Mouse (Mus musculus): ENCODE data around the gene Ankrd33.
A peak's percentile ranks its signal among the peaks of the same experiment; 100 is the strongest.

Ankrd33 gene

DNA sequence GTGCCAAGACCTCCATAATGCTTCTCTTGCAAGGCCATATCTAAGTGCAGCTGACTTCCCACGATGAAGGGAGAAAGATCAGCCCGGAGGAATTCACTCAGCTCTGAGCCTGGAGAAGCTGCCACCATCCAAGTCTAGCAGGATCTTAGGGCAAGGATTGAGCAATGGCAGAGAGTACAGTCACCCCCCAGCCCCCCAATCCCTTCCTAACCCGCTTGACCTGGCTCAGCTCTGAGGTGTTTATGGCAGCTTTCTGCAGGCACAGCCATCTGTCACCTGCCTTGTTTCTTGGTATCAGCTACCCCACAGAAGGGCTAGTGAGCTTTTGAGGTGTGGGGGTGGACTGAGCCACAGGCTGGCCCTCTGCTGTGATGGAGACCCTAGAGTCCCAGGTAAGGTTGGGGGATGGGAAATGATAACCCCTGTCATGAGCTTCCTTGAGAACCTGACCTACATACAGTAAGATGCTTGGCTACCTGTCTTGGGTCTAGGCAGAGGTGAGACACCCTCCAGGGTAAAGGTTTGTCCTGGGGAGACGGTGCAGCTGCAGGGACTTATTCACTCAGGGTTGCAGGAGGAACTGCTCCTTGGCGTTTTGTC lies at the start of gene Ankrd33:
Ankrd33 (plus strand) TSS at position 245 of the 600 bp plus-strand sequence.
- no peak for DNase-seq

DNA sequence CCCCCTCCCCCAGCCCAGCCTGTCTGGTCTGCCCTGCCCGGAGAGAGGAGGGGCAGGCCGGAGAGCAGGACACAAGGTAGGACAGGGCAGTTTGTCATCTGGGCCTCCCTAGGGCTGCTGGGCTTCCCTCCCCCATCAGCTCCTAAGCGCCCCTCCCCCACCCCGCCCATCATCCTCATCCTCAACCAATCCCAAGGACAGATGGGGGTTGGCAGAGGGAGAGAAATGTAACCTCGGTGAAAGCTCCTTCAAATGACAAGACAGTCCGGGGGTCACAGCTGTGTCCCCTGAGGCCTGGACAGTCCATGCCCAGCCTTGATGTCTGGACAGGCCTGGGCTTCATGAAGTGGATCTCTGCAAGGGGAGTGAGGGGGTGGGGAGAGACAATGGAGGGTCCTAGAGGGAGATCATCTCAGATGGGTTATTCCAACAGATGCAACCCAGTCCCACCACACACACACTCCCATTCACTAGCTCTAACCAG lies 49.1 kb upstream of the Ankrd33 start:
- DNase-seq: no peak

DNA sequence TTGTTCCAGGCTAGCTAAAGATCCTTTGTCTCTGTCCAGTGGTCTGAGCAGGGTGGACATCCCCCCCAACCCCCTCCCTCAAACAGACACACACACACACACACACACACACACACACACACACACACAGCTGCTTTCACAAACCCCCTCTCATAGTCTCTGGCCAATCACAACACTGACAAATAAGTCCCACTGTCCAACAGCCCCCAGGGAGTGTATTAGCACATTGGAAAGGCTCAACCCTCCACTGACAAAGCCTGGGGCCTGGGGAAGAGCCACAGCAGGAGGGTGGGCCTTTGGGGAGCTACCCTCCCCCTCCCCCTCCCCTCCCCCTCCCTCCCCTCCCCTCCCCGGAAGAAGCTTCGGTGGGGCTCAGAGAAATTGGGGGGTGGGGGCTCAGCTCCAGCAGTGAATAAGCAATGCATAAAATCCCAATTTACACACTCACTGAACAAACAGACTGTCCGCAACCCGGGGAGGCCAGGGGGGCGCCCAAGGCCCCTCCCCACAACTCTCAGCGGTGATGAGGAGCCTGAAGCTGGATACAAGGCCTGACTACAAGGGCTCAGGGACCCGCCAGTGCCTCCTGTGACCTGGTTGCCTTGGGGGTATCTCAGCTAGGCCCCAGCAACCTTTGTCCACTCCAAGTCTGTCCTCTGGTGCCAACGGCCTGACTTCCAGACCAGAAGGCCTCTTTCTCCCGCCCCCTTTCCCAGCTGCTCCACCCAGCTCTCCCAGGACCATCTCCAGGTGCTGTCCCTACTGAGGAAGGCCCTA lies 48.4 kb upstream of the Ankrd33 start:
- DNase-seq: no peak

DNA sequence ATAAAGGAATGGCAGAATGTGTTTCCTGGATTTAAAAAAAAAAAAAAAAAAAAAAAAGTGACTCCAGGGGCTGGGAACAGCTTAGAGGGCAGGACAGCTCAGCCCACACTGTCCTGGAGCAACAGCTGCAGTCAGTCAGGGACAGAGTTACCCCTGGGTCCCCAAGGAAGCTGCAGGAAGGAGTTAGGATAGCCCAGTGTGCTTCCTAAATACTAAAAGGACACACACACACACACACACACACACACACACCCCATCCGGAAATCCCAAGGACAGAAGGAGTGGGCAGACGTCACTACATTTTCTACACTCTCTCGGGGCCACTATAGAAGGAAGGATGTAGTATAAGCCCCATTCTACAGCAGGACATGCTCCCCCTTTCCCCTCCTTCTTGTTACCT lies 47.5 kb upstream of the Ankrd33 start:
- DNase-seq: no peak

DNA sequence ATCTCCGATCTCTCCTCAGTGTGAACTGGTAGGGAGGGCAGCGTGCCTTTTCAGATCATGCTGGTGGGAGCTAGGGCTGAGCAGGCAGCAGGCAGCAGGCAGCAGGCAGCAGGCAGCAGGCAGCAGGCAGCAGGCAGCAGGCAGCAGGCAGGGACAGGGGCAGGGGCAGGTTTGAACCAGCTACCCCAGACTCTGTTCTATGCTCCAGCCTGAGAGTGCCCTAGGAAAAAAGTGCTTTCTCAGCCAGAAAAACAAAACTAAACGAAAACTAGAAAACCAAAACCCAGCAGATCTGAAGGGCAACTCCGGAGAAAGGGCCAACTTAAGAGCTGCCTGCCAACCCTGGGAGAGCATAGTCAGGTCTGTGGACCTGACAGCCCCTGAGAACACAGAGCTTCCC lies 46.9 kb upstream of the Ankrd33 start:
- DNase-seq: no peak

DNA sequence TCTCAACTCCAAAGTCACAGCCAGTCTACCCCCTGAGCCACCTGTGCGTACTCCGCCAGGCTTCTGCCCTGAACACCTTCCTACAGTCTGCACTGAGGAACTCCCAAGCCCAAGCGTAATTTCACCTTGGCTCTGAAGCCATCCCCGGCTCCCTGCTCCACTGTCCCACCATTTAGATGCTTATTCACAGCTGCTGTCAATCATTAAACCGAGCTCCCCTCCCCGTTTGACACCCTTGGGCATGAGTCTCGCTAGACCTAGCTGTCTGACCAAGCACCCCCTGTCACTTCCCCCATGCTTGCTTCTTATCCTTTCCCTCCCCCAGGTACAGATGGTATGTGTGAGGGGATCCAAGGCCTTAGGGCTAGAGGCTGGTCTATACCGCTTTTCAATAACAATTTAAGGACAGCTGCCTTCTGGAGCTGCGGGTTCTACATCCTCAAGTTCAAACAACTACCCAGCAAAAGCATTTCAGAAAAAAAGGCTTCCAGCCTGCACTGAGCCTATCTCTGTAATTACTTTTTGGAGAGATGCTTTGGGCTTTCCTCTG lies 45.8 kb upstream of the Ankrd33 start:
- DNase-seq: no peak

DNA sequence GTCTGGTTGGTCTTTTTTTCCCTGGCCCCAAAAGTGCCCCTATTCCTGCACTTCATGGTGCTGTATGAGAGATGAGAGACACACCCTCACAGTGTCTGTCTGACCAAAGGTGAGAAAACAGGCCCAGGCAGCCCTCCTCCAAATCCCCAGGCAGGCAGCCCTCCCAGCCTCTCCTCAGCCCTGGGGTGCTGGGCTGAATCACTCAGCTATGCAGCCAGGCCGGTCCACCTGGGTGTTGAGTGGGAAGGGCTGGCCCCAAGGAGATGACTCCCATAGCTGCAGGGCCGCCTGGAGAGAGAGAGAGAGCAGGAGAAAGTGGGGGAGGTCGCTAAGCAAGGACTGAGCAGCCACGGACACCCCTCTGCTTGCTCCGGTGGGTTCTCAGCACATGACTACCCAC lies 44.8 kb upstream of the Ankrd33 start:
- no peak for DNase-seq

DNA sequence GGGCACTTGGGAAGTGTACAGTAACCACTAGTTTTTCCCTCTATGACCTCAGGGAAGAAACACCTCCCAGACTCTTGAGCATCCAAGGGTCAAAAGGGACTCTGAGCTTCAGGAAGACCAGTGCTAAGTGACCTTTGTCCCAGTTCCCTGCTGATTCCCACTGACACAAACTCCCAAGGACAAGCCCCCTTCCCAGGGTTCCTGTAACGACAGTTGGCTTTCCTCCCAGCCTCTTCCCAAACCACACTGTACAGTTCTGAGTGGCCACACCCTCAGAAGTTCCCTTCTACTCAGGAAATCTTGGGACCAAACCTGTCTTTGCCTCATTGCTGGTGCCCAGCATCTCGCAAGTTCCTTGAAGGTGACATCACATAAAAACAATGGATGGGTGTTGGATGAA lies 42.8 kb upstream of the Ankrd33 start:
- no peak for DNase-seq

DNA sequence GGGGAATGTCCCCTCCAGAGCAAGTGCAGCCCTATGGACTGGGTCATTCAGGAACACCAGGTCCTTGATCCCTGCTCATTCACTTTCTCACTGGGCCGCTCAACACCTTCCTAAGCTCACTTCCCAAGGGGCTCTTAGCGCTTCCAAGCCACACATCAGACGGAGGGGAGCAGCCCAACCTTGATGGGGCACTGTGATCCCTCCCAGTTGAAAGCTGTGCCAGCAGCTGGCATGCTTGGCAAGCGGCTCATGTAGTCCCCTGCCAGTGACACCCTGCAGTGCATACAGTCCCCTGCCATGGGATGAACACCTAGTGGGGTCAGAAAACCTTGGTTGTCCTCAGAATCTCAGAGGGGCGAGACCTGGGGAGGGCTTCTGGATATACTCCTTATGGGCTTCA lies 41.5 kb upstream of the Ankrd33 start:
- no peak for DNase-seq

DNA sequence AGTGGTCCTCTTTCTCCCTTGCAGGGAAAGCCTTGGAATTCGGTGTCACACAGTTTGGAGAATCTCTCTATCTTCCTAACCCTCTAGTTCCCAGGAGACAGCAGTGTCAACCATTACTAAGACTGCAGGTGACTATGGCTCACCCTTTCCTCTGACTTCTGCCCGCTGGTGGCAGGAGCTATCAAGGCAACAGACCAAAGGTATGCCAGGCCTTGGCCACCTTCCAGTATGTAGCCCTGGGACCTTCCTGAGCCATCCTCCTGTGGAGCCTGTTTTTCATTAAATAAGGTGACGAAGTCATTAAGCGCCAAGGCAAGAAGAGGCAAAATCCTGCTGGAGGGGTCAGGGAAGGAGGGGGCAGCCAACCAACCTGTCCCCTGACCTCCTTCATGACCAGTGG lies 40.4 kb upstream of the Ankrd33 start:
- no peak for DNase-seq

DNA sequence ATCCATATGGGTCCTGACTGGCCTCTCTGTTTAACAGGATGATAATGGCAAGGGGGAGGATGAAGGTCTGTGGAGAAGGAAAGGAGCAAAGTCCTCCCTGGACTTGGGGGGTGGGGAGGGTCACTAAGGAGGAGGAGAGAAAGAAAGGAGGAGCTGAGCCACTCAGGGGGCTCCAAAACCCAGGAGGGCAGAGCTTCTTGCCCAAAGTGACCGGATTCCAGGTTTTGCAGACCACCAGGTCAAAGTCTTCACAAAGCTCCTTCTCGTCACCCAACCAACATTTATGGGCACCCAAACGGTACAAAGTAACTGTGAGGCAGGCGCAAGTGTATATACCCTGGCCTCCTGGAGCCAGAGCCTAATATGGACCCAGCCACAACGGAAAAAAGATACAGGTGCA lies 39.9 kb upstream of the Ankrd33 start:
- DNase-seq: no peak

DNA sequence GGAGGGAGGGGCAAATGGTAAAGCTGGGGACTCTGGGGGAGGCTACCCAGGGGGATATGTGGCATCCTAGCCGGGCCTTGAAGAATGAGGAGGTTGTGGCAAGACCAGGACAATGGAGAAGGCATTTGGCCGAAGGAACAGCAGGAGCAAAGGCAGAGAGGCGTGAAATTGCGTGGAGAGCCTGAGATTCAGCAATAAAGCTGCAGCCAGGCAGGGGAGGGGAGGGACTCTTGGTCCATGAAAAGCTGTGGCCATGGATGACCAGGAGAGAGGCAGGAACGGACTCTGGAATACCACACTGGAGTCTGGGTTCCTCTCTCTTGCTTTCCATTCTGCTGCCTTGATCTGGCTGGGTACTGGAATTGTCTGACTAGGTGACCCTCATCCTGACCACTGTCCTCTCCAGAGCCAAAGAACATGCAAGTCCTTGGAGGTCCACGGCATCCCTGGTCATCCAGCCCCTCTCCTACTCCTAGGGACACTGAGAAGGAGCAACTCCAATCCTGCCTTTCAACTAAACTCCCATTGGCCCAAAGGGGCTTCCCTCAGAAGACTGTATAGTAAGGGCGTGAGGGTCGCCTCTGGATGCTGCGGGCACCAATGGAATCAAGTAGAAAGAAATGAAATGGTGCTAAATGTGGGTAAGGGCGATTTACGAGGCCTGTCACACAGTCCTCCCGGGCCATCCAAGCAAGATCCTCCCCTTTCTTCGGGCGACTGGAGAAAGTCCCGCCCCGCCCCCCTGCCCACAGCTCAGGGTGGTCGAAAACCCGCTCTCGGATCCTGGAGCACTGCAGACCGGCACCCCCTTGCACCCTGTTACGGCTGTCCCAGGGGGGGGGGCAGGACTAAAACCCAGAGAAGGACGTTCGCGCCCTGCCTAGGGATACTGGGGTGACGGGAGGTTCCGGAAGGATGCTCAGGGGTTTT lies 39.2 kb upstream of the Ankrd33 start:
- no peak for DNase-seq

DNA sequence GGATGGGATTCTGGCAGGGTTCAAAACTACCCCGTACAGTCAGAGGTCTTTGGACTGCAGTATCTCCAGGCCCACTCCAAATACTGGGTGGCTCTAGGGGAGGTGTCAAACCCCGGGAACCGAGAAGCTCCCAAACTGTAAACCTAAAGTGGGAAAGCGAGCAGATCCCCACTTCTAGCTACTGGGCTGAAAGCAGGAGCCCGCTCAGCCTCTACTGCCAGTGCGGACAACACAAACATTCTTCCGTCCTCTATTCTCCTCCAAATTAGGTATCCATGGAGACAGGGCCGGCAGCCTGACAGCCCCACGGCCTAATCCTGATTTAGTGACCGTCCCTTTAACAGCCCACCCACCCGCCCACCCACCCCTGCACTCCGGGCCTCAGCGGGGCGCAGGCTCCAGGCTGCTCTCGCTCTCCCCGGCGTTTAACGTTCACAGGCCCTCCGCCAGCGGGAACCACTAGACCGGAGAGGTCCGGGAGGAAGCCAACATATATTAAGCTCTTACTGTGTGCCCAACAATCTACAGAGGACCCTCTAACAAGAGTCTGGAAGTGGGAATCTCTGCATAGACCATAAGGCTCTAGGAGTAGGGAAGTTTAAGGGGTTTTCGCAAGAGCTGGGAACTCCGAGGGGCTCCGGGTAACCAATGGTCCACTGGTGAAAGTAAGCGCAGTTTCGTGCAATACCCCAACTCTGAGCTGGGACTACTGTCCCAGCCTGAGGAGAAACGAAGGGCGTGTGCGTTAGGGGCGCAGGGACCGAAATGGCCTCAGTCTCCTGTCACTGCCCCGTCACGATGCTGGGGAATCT lies 38.3 kb upstream of the Ankrd33 start:
- no peak for DNase-seq

DNA sequence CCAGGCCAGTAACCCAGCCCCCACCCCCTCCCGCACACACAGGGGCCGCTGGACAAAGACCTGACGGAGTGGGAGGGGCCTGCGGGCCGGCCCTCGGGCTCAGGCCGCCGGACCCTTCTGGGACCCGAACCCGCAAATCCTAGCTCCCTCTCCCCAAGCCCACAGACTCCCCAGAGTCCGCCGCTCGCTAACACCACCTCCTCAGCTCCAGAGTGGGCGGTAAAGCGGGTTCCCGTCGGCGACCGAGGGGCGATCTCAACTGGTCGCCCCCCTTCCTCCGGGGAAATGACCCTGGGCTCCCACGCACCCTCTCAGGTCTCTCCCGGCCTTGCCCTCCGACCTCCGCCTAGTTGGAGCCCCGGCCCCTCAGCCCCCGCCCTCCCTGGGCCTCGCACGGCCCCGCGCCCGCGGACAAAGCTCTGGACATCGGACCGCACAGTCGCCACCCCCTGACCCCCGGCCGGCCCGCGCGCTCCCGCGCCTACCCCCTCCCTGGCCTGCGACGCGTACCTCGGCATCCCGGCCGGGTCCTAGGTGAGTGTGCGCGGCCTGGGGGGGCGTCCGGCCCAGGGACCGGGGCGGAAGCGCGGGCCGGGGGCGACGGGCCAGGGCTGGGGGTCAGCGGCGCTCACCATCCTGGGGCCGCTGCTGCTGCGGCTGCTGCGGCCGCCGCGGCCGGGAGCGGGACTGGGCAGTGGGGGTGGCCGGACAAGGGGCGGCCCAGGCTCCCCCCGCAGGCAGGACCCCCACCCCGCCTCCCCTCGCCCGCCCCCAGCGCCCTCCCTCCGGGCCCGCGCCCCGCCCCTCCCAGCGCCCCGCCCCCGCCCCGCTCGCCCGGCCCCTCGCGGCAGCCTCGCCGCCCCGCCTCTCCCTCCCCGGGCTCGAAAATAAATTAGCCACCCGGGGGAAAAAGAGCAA lies 37.5 kb upstream of the Ankrd33 start, which contains the start of gene Fignl2:
Fignl2 (minus strand) TSS at position 755 of the 918 bp plus-strand sequence.
- DNase-seq: peak; percentile 50

DNA sequence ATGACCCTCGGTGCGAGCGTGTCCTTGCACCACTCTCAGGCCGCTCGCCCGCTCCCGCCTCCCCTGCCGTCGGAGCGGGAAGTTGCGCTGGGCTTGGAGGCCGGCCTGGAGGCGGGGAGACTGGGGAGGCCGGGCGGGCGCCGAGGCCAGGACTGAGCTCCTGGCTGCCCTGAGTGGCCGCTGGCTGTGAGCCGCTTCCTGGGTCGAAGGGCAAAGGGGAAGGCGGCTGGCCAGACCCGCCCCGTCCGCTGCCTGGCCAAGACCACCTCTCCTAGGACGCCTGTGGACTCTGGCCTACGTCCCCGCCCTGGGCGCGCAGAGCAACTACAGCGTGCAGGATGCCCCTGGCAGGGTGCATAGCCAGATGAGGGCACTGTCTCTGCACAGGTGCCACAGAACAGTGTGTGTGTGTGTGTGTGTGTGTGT lies 36.8 kb upstream of the Ankrd33 start:
- DNase-seq: peak; percentile 74

DNA sequence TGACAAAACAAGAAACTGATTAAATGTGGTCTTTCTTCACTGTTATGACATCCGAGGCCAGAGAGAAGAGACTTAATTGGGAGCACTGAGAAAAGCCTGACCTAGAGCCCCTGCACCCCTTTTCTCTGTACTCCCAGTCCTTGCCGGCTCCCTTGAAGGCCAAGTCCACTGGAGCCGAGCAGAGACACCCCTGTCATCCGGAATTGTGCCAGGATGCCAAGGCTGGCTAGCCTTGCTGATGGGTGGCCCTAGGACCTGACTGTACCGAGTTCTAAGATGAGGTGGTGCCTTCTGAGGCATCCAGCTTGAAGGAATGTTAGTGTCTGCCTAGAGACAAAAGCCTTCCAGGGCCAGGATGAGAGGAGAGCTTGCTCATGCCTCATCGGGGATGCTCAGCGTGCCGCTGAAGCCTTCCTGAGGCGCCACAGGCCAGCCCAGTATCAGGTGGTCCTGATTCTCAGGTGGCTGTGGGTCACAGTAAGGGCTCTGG lies 35.5 kb upstream of the Ankrd33 start:
- DNase-seq: no peak

DNA sequence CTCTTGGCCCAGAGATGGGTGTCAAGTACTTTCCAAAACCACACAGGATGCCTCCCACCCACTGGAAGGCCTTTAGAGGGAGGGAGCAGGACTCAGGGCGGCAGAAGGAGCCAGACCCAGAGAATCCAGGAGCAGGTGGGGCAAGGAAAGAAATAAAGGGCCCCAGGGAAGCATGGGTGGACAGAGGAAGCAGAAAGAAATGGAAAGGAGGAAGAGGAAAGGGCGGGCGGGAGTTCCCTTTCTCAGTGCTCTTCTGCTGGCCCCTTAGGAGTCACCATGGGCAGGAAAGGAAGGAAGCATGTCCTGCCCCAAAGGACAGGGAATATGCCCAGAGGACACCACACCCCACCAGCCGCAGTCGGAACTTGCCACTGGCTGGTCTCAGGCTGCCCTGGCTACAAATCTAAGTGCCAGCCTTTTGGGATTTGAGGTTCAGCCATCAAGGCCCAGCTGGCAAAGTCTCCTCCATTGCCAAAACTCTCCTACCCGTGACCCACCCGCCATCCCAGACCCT lies 34.5 kb upstream of the Ankrd33 start:
- DNase-seq: no peak

DNA sequence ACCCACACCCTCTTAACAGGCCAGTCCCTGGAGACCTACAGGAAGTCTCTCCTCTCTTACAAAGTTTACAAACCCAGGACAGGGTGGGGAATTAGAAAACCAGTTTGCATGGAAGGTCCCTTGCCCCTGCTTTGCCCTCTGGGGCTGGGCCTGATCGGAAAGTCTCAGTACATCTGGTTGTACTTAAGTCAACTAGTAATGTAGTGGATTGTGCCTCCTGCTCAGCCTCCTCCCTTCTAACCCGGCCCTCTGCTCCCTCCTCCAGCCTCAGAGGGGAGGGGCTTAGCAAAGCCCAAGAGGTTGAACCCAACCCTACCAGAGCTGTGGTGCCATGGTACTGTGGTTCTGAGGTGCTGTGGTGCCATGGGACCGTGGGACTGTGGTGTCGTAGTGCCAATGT lies 33.3 kb upstream of the Ankrd33 start:
- DNase-seq: no peak

DNA sequence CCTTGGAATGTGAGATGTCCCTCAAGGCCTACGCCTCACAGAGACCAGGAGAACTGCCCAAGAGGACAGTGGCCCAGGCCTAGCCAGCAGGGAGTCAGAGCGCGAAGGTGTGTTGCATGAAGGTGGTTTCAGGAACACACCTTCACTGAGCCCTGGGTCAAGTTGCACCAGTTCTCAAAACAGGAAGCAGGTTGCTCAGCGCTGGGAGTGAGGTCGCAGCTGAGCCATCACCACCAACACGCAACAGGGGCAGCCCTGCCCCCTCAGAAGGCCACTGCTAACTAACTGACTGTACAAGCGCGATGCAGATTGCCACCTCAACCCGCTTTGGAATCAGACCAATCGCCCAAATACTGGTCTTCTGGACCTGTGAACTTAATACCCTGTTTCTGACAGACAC lies 31.1 kb upstream of the Ankrd33 start:
- DNase-seq: no peak

DNA sequence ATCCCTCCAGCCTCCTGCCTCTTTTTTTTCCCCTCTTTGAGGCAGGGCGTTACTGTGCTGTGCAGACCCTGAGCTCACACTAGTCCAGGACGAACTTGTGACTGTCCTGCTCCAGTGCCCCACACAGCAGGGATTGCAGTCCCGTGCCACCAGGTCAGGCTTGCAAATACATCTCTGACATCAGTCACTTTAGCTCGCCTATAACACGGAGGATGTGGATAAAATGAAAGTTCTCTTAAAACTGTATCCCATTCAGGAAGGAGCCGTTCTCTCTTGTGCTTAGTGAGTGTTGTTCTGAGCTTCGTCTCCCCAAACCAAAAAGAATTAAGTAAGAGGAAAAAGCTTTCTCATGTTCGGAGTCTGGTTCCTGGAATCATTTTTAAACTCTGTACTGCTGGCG lies 29.1 kb upstream of the Ankrd33 start:
- no peak for DNase-seq

DNA sequence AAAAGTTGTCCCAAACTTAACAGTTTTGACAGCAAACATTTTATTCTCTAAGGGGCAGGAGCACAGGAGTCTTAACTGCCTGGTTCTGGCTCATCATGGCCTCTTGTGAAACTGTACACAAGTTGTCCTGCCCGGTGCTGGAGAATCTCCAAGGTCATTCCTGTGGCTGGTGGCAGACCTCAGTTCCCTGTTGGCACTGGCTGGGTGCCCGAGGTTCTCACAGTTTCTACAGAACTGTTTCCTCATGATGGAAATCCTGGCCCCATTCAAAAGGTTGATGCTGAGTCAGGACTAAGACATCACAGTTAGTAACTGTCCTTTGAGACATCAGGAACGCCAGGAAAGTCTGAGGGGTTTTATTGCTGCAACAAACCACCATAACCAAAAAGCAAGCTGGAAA lies 28.6 kb upstream of the Ankrd33 start:
- DNase-seq: no peak

Measured in liver (tissue).